Mouse (Mus musculus) ES-Bruce4 (cell line): ENCODE measurements around the gene Gm12184. TPM values are rescaled to one million over a fixed set of nuclear protein-coding genes. Genes with fewer than 3 reads are reported as not detected.
A peak's percentile ranks its signal among the peaks of the same experiment; 100 is the strongest.

ENCODE experiments used
- H3K27ac ChIP-seq: 2 replicates; pipeline ENCODE4 v1.5.1; 2012; ENCODE audit warnings: low read length, inconsistent platforms; ENCODE audit not compliant: insufficient read depth
- H3K27me3 ChIP-seq: 2 replicates; pipeline ENCODE4 v1.6.1; 2012; ENCODE audit warnings: mild to moderate bottlenecking, low read length, inconsistent platforms; ENCODE audit not compliant: control insufficient read depth, poor library complexity, insufficient read depth, severe bottlenecking
- H3K36me3 ChIP-seq: 2 replicates; pipeline ENCODE4 v1.6.1; 2012; ENCODE audit warnings: inconsistent platforms, mild to moderate bottlenecking, low read length, moderate library complexity; ENCODE audit not compliant: control insufficient read depth, poor library complexity, insufficient read depth, severe bottlenecking
- H3K4me1 ChIP-seq: one replicate; pipeline ENCODE4 v1.8.1; 2011; ENCODE audit warnings: low read length; ENCODE audit not compliant: control insufficient read depth, insufficient read depth
- H3K4me3 ChIP-seq: 2 replicates; pipeline ENCODE4 v1.5.1; 2011; ENCODE audit warnings: low read depth, mild to moderate bottlenecking, low read length
- H3K9ac ChIP-seq: 2 replicates; pipeline ENCODE4 v1.6.1; 2012; ENCODE audit warnings: low read depth, mild to moderate bottlenecking, inconsistent platforms; ENCODE audit not compliant: poor library complexity, severe bottlenecking
- H3K9me3 ChIP-seq: replicated peaks from 2 replicates; pipeline ENCODE4 v1.6.1; 2012; ENCODE audit warnings: mild to moderate bottlenecking, low read length, inconsistent platforms; ENCODE audit not compliant: control insufficient read depth, poor library complexity, insufficient read depth, severe bottlenecking
- CTCF ChIP-seq: IDR thresholded peaks from one replicate; pipeline ENCODE4 v1.8.1; 2011; ENCODE audit warnings: low read depth, low read length
- EP300 ChIP-seq: IDR thresholded peaks from 2 replicates; pipeline ENCODE4 v1.6.1; 2011; ENCODE audit warnings: low read depth, low read length; ENCODE audit not compliant: insufficient read depth
- POLR2A ChIP-seq: IDR thresholded peaks from one replicate; pipeline ENCODE4 v1.8.1; 2011; ENCODE audit warnings: low read length; ENCODE audit not compliant: insufficient read depth
- polyA plus RNA-seq: library from polyadenylated mRNA; stranded (reverse); fragments of >200 nt; gene quantifications from 2 replicates; pipeline ENCODE4 v1.2.4, GENCODE M21; 2011; ENCODE audit warnings: low read depth; ENCODE audit not compliant: missing spikeins, insufficient read depth, insufficient read length

Gm12184 gene
- polyA plus RNA-seq, 1 experiment = 88.5 TPM

DNA sequence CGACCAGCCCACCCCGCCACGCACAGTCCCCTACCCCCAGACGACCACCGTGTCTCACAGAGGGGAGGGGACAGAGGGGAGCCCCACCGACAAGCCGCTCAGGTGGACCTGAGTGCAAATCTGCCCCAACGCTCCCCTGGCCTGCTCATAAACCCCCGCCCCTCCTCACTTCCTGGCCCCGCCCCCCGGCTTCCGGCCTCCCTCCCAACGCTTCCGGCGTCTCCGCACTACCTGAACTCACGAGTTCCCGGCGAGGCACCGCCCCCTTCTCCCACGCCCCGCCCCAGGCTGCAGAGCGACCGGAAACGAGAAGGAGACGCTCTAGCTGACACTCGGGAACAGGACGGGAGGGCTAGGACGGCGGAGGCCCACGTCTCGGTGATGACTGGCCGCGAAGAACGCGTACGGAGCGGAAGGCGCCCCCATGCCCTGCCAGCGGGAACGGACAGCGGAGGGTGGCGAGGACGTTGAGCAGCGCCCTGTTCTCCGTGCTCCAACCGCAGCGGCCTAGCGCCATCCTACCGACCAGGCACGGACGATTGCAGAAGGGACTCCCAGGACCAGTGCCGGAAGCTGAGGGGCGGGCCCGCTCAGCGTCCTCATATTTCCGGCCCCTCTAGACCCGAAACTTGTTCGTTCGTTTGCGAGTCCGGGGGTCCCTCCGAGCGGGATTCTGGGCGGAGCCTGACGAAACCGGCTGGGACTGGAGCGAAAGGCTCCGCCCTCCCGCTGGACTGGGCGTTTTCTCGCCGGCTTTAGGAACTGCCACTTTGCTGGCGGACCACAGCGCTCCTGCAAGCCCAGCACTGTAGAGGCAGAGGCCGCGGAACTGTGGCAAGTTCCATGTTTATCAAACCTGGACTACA is 9.4 kb downstream of the Gm12184 start, which contains the start of gene Trim41:
TSS of gene Trim41 (minus strand) at position 554 of the 866 bp plus-strand sequence.
- H3K4me1 ChIP-seq = peaks cover 2% of the 10 kb centered on the region
- H3K4me3 ChIP-seq = peak within 1 kb of the TSS; percentile 98
- no peaks in the 10 kb centered on the region for H3K9me3 ChIP-seq
- H3K27ac ChIP-seq = peak within 1 kb of the TSS; percentile 51
- TF ChIP-seq CTCF = no peak
- TF ChIP-seq EP300 = 0 out of 2 replicates have a peak, but pooled peaks have one; percentile 7
- peak; percentile 72 for TF ChIP-seq POLR2A
- H3K36me3 ChIP-seq = peaks cover 18% of the 10 kb centered on the region
- no peaks in the 10 kb centered on the region for H3K27me3 ChIP-seq
- peak within 1 kb of the TSS; percentile 35 for H3K9ac ChIP-seq

DNA sequence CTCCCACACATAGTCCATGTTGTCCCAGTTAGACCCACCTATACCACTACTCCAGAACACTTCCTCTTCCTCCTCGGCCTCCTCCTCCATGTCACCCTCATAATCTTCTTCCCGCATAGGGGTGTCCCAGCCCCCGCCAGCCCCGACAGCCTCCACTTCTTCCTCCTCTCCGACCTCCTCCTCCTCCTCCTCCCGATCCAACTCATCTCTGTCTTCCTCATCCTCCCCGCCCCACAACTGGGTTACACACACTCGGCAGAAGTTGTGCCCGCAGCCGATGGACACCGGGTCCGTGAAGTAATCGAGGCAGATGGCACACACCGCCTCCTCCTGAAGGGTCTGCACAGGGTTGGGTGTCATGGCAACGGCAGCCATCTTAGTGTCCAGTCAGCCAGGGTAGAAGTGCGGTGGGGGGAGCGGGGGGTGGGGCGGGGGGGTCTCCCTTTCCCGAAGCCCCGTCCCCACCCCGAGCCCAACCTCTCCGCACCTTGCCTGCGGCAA is 10.1 kb downstream of the Gm12184 start:
- no peak for TF ChIP-seq CTCF
- TF ChIP-seq POLR2A = no peak
- no peak for TF ChIP-seq EP300
- no peaks in the 10 kb centered on the region for H3K9me3 ChIP-seq
- H3K9ac ChIP-seq = peak overlapping the region; percentile 35
- peaks cover 25% of the 10 kb centered on the region for H3K36me3 ChIP-seq
- no peaks in the 10 kb centered on the region for H3K27me3 ChIP-seq
- H3K4me1 ChIP-seq = peaks cover 2% of the 10 kb centered on the region
- H3K27ac ChIP-seq = no peak overlapping the region
- H3K4me3 ChIP-seq = peak overlapping the region; percentile 98

DNA sequence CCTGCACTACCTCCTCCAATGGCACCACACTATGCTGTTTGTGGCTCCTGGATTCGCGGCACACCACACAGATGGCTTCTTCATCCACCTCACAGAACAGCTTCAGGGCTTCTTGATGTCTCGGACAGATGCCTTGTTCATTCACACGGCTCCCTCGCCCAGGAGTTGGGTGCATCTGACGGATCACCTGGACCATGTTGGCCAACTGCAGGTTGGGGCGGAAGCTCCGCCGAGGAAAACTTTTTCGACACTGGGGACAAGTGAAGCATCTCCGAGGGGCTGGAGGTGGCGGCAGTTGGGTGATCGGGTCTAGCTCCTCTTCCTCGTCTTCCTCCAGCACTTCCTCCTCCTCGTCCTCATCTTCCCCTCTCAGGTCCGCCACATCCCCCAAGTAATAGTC is 10.6 kb downstream of the Gm12184 start:
- Histone ChIP-seq H3K27ac (no peak overlapping the region), H3K9ac (peak overlapping the region; percentile 35)
- TF ChIP-seq EP300 (no peak), POLR2A (no peak), CTCF (no peak)

DNA sequence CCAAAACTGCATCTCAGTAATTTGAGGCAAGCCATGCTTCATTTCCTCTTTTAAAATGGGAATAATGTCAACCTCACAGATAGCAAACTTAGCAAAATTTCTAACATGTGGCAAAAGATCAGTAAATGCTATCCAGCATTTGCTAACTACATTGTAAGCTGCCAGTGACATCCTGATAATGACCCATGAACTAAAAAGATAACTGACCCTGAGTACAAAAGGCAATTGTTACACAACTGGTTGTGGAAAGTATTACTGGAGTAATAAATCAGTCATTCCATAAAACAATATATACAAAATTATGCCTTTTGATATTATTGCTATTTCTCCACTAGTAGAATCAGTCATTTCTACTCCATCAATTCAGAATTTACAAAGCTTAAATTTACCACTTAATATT is 12.7 kb downstream of the Gm12184 start:
- no peak for TF ChIP-seq CTCF
- no peak for TF ChIP-seq POLR2A
- no peak for TF ChIP-seq EP300
- H3K36me3 ChIP-seq = peaks cover 40% of the 10 kb centered on the region
- no peaks in the 10 kb centered on the region for H3K9me3 ChIP-seq
- no peak overlapping the region for H3K9ac ChIP-seq
- H3K4me1 ChIP-seq = no peaks in the 10 kb centered on the region
- H3K4me3 ChIP-seq = no peak overlapping the region
- no peaks in the 10 kb centered on the region for H3K27me3 ChIP-seq
- no peak overlapping the region for H3K27ac ChIP-seq

More for the DNA sequence above, 10.6 kb downstream of the Gm12184 start:
- Histone ChIP-seq H3K4me1 (no peaks in the 10 kb centered on the region), H3K9me3 (no peaks in the 10 kb centered on the region), H3K27me3 (no peaks in the 10 kb centered on the region), H3K4me3 (peak overlapping the region; percentile 98), H3K36me3 (peaks cover 28% of the 10 kb centered on the region)

DNA sequence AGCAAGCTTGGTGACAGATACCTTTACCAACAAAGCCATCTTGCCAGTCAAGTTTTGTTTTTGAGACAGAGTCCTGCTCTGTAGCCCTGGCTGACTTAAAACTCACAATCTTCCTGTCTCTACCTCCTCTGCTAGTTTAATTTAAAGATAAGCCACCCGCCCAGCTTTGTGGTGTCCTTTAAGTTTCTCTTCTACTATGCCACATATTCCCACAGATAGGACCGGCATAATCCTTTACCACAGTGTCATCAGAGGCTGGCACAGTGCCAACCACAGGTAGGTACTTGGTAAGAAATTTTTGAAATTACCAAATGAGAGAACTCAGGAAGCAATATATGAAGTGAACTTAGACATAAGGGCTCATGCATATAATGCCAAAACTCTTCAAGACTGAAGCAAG is 16.3 kb downstream of the Gm12184 start:
- no peak for TF ChIP-seq EP300
- Histone ChIP-seq H3K4me3 (no peak overlapping the region), H3K9me3 (no peaks in the 10 kb centered on the region), H3K27me3 (no peaks in the 10 kb centered on the region), H3K36me3 (peaks cover 66% of the 10 kb centered on the region), H3K9ac (no peak overlapping the region), H3K4me1 (no peaks in the 10 kb centered on the region), H3K27ac (no peak overlapping the region)

DNA sequence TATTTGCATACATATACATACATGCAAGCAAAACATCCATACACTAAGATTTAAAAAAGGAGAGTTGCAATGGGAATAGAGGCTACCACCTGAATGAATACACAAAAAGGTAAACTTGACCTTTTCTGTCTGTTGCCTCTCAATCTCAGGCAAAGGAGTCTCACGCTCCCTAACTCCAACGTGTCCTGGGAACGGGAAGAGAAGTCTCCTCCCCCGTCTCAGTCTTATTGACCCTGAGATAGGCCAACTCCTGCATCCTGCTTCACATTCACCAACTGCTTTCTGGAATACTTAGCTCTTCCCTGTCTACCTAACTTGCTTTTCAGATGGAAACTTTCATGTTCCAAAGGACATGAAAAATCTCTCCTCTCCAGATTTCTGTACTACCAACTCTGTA is 17.0 kb downstream of the Gm12184 start:
- Histone ChIP-seq H3K36me3 (peaks cover 73% of the 10 kb centered on the region), H3K4me1 (no peaks in the 10 kb centered on the region), H3K27me3 (no peaks in the 10 kb centered on the region), H3K27ac (no peak overlapping the region), H3K9me3 (no peaks in the 10 kb centered on the region), H3K4me3 (no peak overlapping the region), H3K9ac (no peak overlapping the region)
- TF ChIP-seq EP300 (no peak), CTCF (no peak), POLR2A (no peak)
